Mouse (Mus musculus) liver, embryonic 14.5 days (tissue): ENCODE data around the gene Usp54.
"Not testable (repeated sequence)": the region's sequence is repeated elsewhere in the genome, so short reads cannot be mapped to it uniquely, and the experiment has no call there.

Source experiments
- CTCF ChIP-seq: IDR thresholded peaks from 2 replicates; pipeline ENCODE4 v1.5.1; 2016; ENCODE audit warnings: antibody characterized with exemption, low read depth, control low read depth
- EP300 ChIP-seq: IDR thresholded peaks from 2 replicates; pipeline ENCODE4 v1.6.1; 2016; ENCODE audit warnings: antibody characterized with exemption, low read depth

- not testable (repeated sequence) for TF ChIP-seq CTCF, EP300
Measured at GRCm38 (mm10) chr14:20636968-20637367, 3.9 kb downstream of the Usp54 start.
